Mouse (Mus musculus) brain, embryonic 14.5 days (tissue): ENCODE results near the gene Aknad1. TPM values are rescaled to one million over a fixed set of nuclear protein-coding genes. Genes with fewer than 3 reads are reported as not detected.
A peak's percentile ranks its signal among the peaks of the same experiment; 100 is the strongest.

Source experiments
- DNase-seq: peaks from one replicate; pipeline ENCODE4 v3.0.0-alpha.2; 2011; ENCODE audit warnings: low read depth
- CTCF ChIP-seq: fragments of 200-500 bp; IDR thresholded peaks from 2 replicates; pipeline ENCODE4 v1.5.1; 2012; ENCODE audit warnings: inconsistent platforms, mild to moderate bottlenecking, moderate library complexity, borderline replicate concordance; ENCODE audit not compliant: insufficient read depth, insufficient read length; ENCODE audit errors: extremely low read depth
- POLR2A ChIP-seq: fragments of 200-500 bp; IDR thresholded peaks from 2 replicates; pipeline ENCODE4 v1.6.1; 2012; ENCODE audit warnings: mild to moderate bottlenecking, inconsistent platforms, borderline replicate concordance; ENCODE audit not compliant: poor library complexity, insufficient read depth, insufficient read length, severe bottlenecking; ENCODE audit errors: extremely low read depth
- polyA plus RNA-seq: library from polyadenylated mRNA; depleted of rRNA; stranded (reverse); fragments of >200 nt; gene quantifications from 2 replicates; pipeline ENCODE4 v1.2.3, GENCODE M21; 2012; rRNA removed

The Aknad1 gene
- polyA plus RNA-seq: 0.03 and 0.05 TPM in 2 replicates

GRCm38 (mm10) chr3:108739045-108739708, at the start of gene Aknad1:
Aknad1 (plus strand) TSS chr3:108739658.
- TF ChIP-seq CTCF (no peak), POLR2A (no peak)
- DNase-seq: no peak

GRCm38 (mm10) chr3:108689979-108690378, 49.5 kb upstream of the Aknad1 start:
- TF ChIP-seq POLR2A (no peak), CTCF (no peak)
- DNase-seq: peak; percentile 25

GRCm38 (mm10) chr3:108694321-108694720, 45.1 kb upstream of the Aknad1 start:
- DNase-seq: no peak
- TF ChIP-seq CTCF (no peak), POLR2A (no peak)

- TF ChIP-seq POLR2A: no peak
- no peak for TF ChIP-seq CTCF
- no peak for DNase-seq
These were observed 40.8 kb upstream of the Aknad1 start for GRCm38 (mm10) chr3:108698662-108699061.

- TF ChIP-seq CTCF (no peak), POLR2A (no peak)
- no peak for DNase-seq
These were observed 39.7 kb upstream of the Aknad1 start for GRCm38 (mm10) chr3:108699786-108700185.

- TF ChIP-seq CTCF (no peak), POLR2A (no peak)
- peak; percentile 39 for DNase-seq
These were observed 38.2 kb upstream of the Aknad1 start for GRCm38 (mm10) chr3:108701256-108701655.

GRCm38 (mm10) chr3:108702789-108703188, 36.7 kb upstream of the Aknad1 start:
- no peak for DNase-seq
- TF ChIP-seq POLR2A: no peak
- no peak for TF ChIP-seq CTCF

- DNase-seq: no peak
- TF ChIP-seq CTCF (no peak), POLR2A (no peak)
These were observed 28.2 kb upstream of the Aknad1 start for GRCm38 (mm10) chr3:108711296-108711695.

GRCm38 (mm10) chr3:108713065-108713675, 26.3 kb upstream of the Aknad1 start:
- peak; percentile 41 for DNase-seq
- TF ChIP-seq POLR2A: no peak
- TF ChIP-seq CTCF: no peak

GRCm38 (mm10) chr3:108714837-108715236, 24.6 kb upstream of the Aknad1 start:
- TF ChIP-seq POLR2A: no peak
- TF ChIP-seq CTCF: no peak
- DNase-seq: no peak

GRCm38 (mm10) chr3:108717896-108718502, 21.5 kb upstream of the Aknad1 start:
- TF ChIP-seq CTCF: no peak
- TF ChIP-seq POLR2A: no peak
- DNase-seq: no peak

- DNase-seq: no peak
- TF ChIP-seq POLR2A: no peak
- TF ChIP-seq CTCF: no peak
These were observed 20.1 kb upstream of the Aknad1 start for GRCm38 (mm10) chr3:108719357-108719756.

GRCm38 (mm10) chr3:108719761-108720160, 19.7 kb upstream of the Aknad1 start:
- TF ChIP-seq CTCF: no peak
- no peak for TF ChIP-seq POLR2A
- no peak for DNase-seq
